Mouse (Mus musculus) hindbrain, embryonic 15.5 days (tissue): ENCODE results near the gene Myo16. TPM values are rescaled to one million over a fixed set of nuclear protein-coding genes. Genes with fewer than 3 reads are reported as not detected.

Source experiments
- ATAC-seq: fragments of 200-750 bp; cut with Nextera tagmentation; 2 replicates; pipeline ENCODE4 v1.8.0; 2017; ENCODE audit warnings: low read depth, moderate number of reproducible peaks, moderate TSS enrichment; ENCODE audit not compliant: low FRiP score
- H3K27ac ChIP-seq: fragments of 300-500 bp; sonication (generic); replicated peaks from 2 replicates; pipeline ENCODE4 v1.5.1; 2015; ENCODE audit warnings: mild to moderate bottlenecking, inconsistent platforms
- H3K27me3 ChIP-seq: fragments of 300-500 bp; sonication (generic); 2 replicates; pipeline ENCODE4 v1.6.1; 2015; ENCODE audit warnings: control low read depth, inconsistent platforms
- H3K36me3 ChIP-seq: fragments of 300-500 bp; sonication (generic); 2 replicates; pipeline ENCODE4 v1.6.1; 2015; ENCODE audit warnings: control low read depth, inconsistent platforms
- H3K4me1 ChIP-seq: fragments of 300-500 bp; sonication (generic); replicated peaks from 2 replicates; pipeline ENCODE4 v1.6.1; 2015; ENCODE audit warnings: control low read depth, inconsistent platforms
- H3K4me2 ChIP-seq: fragments of 300-500 bp; sonication (generic); 2 replicates; pipeline ENCODE4 v1.6.1; 2015; ENCODE audit warnings: moderate library complexity, mild to moderate bottlenecking, inconsistent platforms
- H3K4me3 ChIP-seq: fragments of 300-500 bp; sonication (generic); 2 replicates; pipeline ENCODE4 v1.5.1; 2015; ENCODE audit warnings: mild to moderate bottlenecking, inconsistent platforms
- H3K9ac ChIP-seq: fragments of 300-500 bp; sonication (generic); 2 replicates; pipeline ENCODE4 v1.6.1; 2015; ENCODE audit warnings: inconsistent platforms
- H3K9me3 ChIP-seq: fragments of 300-500 bp; sonication (generic); 2 replicates; pipeline ENCODE4 v1.6.1; 2016; ENCODE audit warnings: control low read depth, inconsistent platforms
- WGBS: fragments of 180-500 bp; shearing (Covaris S2); methylation state at CpG from one replicate; pipeline ENCODE4 v1.1.7; 2015; 5-methylcytosine and 5-hydroxymethylcytosine counted together
- polyA plus RNA-seq: library from polyadenylated mRNA; unstranded; fragments of >200 nt; fragmentation: Nextera tagmentation; extraction: Ambion mirVana; gene quantifications from 2 replicates; pipeline ENCODE4 v1.2.1, GENCODE M21; 2015

Gene Myo16
- polyA plus RNA-seq, 1 experiment from 2014 or later = 5.5 TPM

DNA sequence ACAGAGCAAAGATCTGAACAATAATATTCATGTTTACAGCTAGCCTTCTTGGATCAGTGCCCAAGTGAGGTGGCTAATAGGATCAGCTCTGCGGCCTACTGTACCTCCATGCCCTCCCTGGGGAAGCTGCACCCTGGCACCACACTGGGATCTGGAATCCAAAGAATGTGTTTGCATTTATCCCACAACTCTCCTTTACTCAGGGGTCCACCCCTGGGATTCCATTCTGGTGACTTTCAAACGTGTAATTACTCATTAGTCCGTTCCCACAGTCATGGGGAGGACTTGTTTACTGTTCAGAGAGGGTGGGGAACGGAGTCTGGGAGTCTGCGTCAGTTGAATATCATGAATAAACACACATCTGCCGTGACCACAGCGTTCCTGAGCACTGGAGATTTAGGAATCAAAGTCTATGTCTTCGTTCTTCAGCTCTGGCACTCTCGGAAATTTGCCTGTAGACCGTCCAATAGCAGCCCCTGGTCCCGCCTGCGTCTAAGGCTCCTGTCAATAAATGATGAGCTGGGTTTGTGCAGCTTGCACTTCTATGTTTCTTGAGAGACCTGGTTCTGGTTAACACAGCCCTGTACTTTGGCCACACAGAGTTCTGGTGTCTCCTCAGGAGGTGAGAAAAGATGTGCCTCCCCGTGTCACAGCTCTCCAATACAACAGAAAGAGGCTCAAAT lies 511.3 kb downstream of the Myo16 start:
- Histone ChIP-seq H3K4me3 (no peak overlapping the region), H3K9me3 (no peaks in the 10 kb centered on the region), H3K36me3 (no peaks in the 10 kb centered on the region), H3K27me3 (no peaks in the 10 kb centered on the region), H3K9ac (no peak overlapping the region), H3K4me2 (no peak overlapping the region), H3K27ac (no peak overlapping the region), H3K4me1 (peaks cover 16% of the 10 kb centered on the region)
- 15% methylated on average over 13 of the region's 13 CpGs for WGBS
- 0 out of 2 replicates have a peak, but pooled peaks have one; percentile 27 for ATAC-seq

DNA sequence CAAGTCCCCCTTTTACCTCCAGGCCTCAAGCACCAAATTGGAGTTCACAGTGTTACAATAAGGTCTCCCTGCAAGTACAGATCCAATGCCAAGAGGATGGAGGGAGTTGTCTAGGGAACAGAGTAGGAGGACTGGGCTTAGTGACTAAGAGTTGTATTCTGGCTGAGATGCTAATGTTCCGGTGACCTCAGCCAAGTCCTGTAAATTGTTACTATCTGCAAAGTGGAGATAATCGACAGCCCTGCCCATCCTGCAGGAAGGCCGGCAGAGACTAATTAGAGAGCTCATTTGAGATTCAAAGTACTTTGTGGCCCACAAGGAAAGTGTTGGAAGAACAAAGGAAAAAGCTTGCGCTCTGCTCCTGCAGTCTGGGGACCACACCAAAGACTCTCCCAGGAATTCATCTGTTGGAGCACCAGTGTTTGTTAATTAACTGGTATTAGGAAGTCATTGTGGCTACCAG lies 512.1 kb downstream of the Myo16 start:
- H3K4me2 ChIP-seq = no peak overlapping the region
- H3K9ac ChIP-seq = no peak overlapping the region
- H3K27me3 ChIP-seq = no peaks in the 10 kb centered on the region
- H3K36me3 ChIP-seq = no peaks in the 10 kb centered on the region
- H3K4me1 ChIP-seq = peaks cover 16% of the 10 kb centered on the region
- H3K4me3 ChIP-seq = no peak overlapping the region
- H3K27ac ChIP-seq = no peak overlapping the region
- WGBS = 12% methylated on average over 4 of the region's 4 CpGs
- no peaks in the 10 kb centered on the region for H3K9me3 ChIP-seq
- ATAC-seq = no peak

DNA sequence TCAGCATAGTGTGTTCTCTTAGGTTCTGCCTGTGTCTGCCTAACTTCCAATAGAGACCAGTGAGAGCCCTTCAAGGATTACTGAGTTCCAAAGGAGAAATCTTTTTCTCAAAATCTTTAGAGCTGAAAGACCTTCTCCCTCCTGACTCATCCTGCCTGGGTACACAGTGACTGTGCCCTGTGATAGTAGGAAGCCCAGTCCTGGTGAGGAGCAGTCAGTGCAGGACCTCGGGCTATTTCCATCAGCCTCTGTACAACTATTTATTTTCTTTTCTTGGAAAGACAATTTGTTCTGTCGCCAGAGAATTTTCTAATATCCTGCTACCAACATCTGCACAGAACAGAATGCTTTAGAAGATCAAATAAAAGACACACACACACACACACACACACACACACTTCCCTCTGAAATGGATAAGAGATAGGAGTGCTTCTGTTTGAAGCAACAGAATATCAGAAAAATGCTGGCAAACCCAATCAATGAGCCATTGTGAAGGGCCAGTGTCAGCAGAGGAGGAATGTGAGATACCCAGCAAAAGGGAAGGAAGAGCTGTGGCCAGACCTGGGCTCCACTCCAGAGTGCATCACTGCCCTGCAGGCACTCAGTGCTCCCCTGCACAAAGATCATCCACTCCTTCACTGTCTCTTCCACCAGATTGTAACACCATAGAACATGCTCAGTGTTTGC lies 518.3 kb downstream of the Myo16 start:
- Histone ChIP-seq H3K27ac (no peak overlapping the region), H3K9me3 (no peaks in the 10 kb centered on the region), H3K27me3 (no peaks in the 10 kb centered on the region), H3K4me2 (no peak overlapping the region), H3K36me3 (no peaks in the 10 kb centered on the region), H3K4me1 (no peaks in the 10 kb centered on the region), H3K9ac (no peak overlapping the region), H3K4me3 (no peak overlapping the region)
- no peak for ATAC-seq
- 60% methylated on average over 2 of the region's 2 CpGs for WGBS

DNA sequence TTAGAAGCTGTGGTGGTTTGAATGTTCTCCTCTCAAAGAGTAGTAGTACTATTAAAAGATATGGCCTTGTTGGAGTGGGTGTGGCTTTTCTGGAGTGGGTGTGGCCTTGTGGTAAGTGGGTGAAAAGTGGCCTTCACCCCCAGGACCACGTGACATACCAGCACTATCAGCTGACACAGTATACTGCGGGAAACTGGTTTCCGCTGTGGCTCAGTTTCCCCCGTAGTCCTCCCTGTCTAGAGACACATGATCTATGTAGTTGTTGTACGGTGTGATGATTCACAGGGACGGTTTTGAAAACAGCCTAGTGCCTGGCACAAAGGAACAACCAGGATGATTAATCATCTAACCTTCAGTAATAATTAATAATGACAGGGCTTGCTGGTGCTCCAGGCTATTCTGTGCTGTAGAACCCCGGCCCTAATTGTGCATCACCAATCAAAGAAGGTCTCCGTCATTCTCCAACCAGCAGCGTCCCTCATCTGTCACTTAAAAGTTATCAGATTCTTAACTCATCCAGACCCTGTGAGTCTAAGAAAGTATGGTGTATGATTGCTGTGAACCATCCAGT lies 524.2 kb downstream of the Myo16 start:
- Histone ChIP-seq H3K4me2 (no peak overlapping the region), H3K4me1 (no peaks in the 10 kb centered on the region), H3K4me3 (no peak overlapping the region), H3K27ac (no peak overlapping the region), H3K36me3 (no peaks in the 10 kb centered on the region), H3K9me3 (no peaks in the 10 kb centered on the region), H3K9ac (no peak overlapping the region), H3K27me3 (no peaks in the 10 kb centered on the region)
- WGBS = 59% methylated on average over 9 of the region's 9 CpGs
- ATAC-seq = no peak

DNA sequence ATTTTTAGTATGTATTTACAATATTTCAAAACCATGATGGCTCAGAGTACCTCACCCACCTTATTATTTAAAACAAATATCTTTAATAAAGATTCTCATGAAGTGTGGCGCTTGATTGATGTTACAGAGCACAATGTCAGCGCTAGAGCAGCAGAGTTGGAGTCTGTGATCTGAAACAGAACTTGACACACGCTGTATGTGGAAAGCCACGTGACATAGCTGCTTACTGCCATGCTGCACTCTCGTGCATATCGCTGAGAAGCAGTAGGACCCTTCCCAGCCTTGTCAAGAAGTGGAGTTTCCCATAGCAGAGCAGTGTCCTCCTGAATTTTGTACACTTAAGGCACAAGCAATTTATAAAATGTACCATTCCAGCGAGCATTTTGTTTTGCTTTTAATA lies 528.2 kb downstream of the Myo16 start:
- H3K36me3 ChIP-seq = no peaks in the 10 kb centered on the region

DNA sequence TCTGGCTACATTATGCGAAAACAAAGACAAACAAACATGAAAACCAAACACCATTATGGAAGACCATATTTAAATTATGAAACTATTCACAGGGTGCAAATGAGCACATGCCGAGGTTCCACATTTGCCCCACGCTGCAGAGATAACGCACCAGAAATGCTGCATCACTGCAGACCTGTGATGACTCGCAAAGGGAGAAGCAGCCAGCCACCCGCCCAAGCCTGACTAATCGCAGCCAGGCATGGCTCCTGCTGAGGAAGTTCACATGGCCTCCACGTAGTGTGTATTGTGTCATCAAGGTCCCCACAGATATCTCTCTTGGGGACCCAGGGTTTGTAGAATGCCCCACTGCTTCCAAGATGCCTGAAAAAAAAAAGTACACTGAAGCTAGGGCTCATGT lies 529.4 kb downstream of the Myo16 start:
- Histone ChIP-seq H3K4me2 (no peak overlapping the region), H3K27me3 (no peaks in the 10 kb centered on the region), H3K4me3 (no peak overlapping the region), H3K9me3 (no peaks in the 10 kb centered on the region), H3K36me3 (no peaks in the 10 kb centered on the region), H3K4me1 (no peaks in the 10 kb centered on the region), H3K27ac (no peak overlapping the region), H3K9ac (no peak overlapping the region)
- WGBS = 63% methylated on average over 8 of the region's 8 CpGs
- no peak for ATAC-seq

More for the DNA sequence above, 528.2 kb downstream of the Myo16 start:
- WGBS = 54% methylated on average over 7 of the region's 7 CpGs
- Histone ChIP-seq H3K4me1 (no peaks in the 10 kb centered on the region), H3K4me2 (no peak overlapping the region), H3K9ac (no peak overlapping the region), H3K27ac (no peak overlapping the region), H3K4me3 (no peak overlapping the region), H3K9me3 (no peaks in the 10 kb centered on the region), H3K27me3 (no peaks in the 10 kb centered on the region)
- no peak for ATAC-seq

Other genes starting within 250 kb of the Myo16 start
- 10.0 and 10.6 TPM in 2 replicates for gene Lig4, start 176.2 kb upstream of the Myo16 start, polyA plus RNA-seq
- gene Abhd13, start 176.2 kb upstream of the Myo16 start, polyA plus RNA-seq = 13.6 and 15.0 TPM in 2 replicates
- 0.42 and 0.86 TPM in 2 replicates for gene Tnfsf13b, start 147.4 kb upstream of the Myo16 start, polyA plus RNA-seq